Mouse (Mus musculus): ENCODE measurements around the gene Atp5l. TPM values are rescaled to one million over a fixed set of nuclear protein-coding genes. Genes with fewer than 3 reads are reported as not detected.
A peak's percentile ranks its signal among the peaks of the same experiment; 100 is the strongest.
"Not testable (repeated sequence)": the region's sequence is repeated elsewhere in the genome, so short reads cannot be mapped to it uniquely, and the experiment has no call there.

Atp5l gene
- 489 and 578 TPM in 2 replicates for polyA plus RNA-seq (2016; fragmentation: Nextera tagmentation; extraction: Ambion mirVana)

DNA sequence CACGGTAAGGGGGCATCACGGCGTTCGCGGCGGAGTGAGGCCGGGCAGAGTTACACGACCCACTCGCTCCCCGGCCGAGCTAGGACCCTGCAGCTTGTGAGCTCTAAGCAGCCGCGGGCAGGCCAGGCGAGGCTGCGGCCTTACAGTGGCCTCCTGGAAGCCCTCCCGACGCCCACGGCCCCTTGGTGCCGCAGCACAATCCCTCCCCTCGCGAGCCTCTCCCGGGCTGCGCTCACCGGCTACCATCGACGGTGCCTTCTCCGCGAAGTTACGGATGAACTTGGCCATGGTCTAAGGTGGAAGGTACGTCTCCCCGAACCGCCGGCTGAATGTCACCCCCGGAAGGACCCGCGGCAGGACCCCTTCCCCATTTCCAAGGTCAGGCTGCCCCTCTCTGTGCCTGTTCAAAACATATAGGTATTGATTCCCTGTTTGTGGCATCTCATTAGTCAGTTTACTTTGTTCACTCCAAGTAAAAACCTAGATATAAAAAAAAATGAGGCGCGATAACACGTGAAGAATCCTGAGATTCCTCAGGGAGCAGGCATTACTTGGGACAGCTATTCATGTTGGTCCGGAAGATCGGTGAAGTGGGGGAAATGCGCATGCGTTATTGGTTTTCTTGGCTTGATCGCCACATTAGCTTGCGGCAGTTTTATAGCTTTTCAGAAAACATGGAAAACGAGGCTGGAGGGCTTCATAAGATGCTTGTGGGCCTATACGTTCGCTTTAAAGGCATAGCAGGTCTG, at the start of gene Atp5l:
Gene Atp5l (minus strand): TSS at position 369 of the 749 bp plus-strand sequence.
- H3K36me3 ChIP-seq, result no peaks in the 10 kb centered on the region
- H3K4me2 ChIP-seq (replicated peaks), result peak within 1 kb of the TSS; percentile 89
- H3K27me3 ChIP-seq, result no peaks in the 10 kb centered on the region
- ATAC-seq (ENCODE audit: low FRiP score), result peak; percentile 87
- peak within 1 kb of the TSS; percentile 91 for H3K27ac ChIP-seq
- WGBS, result under 1% methylated on average over 48 of the region's 48 CpGs
- H3K9ac ChIP-seq, result peak within 1 kb of the TSS; percentile 95
- H3K9me3 ChIP-seq (replicated peaks), result no peaks in the 10 kb centered on the region
- H3K4me3 ChIP-seq, result peak within 1 kb of the TSS; percentile 97
- H3K4me1 ChIP-seq, result peaks cover 7% of the 10 kb centered on the region

GRCm38 (mm10) chr9:44969450-44969849, 48.9 kb upstream of the Atp5l start:
- no peak for ATAC-seq (ENCODE audit: low FRiP score)
- no peak overlapping the region for H3K4me3 ChIP-seq

GRCm38 (mm10) chr9:44967763-44968162, 47.2 kb upstream of the Atp5l start:
- not testable (repeated sequence) for ATAC-seq (ENCODE audit: low FRiP score)

More at GRCm38 (mm10) chr9:44969450-44969849, 48.9 kb upstream of the Atp5l start:
- H3K36me3 ChIP-seq, result no peaks in the 10 kb centered on the region
- H3K27ac ChIP-seq, result no peak overlapping the region
- H3K27me3 ChIP-seq, result peaks cover 13% of the 10 kb centered on the region
- WGBS, result 73% methylated on average over 1 of the region's 1 CpGs
- no peak overlapping the region for H3K4me2 ChIP-seq (replicated peaks)
- peaks cover 9% of the 10 kb centered on the region for H3K4me1 ChIP-seq
- H3K9ac ChIP-seq, result no peak overlapping the region
- H3K9me3 ChIP-seq (replicated peaks), result no peaks in the 10 kb centered on the region

GRCm38 (mm10) chr9:44966815-44967242, 46.3 kb upstream of the Atp5l start:
- Histone ChIP-seq H3K4me2 (replicated peaks) (no peak overlapping the region), H3K36me3 (0 out of 2 replicates have a peak, but pooled peaks cover 7% of the 10 kb centered on the region), H3K4me1 (peaks cover 13% of the 10 kb centered on the region), H3K27ac (no peak overlapping the region), H3K27me3 (0 out of 2 replicates have a peak, but pooled peaks cover 4% of the 10 kb centered on the region), H3K9me3 (replicated peaks) (no peaks in the 10 kb centered on the region), H3K9ac (no peak overlapping the region), H3K4me3 (no peak overlapping the region)
- 28% methylated on average over 3 of the region's 3 CpGs for WGBS
- ATAC-seq (ENCODE audit: low FRiP score), result no peak

More at GRCm38 (mm10) chr9:44967763-44968162, 47.2 kb upstream of the Atp5l start:
- not testable (repeated sequence) for H3K36me3 ChIP-seq; H3K9me3 ChIP-seq (replicated peaks); H3K4me3 ChIP-seq; H3K27me3 ChIP-seq; H3K9ac ChIP-seq; H3K27ac ChIP-seq; H3K4me2 ChIP-seq (replicated peaks)
- H3K4me1 ChIP-seq, result peaks cover 13% of the 10 kb centered on the region
- 85% methylated on average over 5 of the region's 5 CpGs for WGBS

- Histone ChIP-seq H3K9ac (peak overlapping the region; percentile 82; the same call in 1 of the 2 replicates), H3K4me1 (peaks cover 13% of the 10 kb centered on the region), H3K27me3 (0 out of 2 replicates have a peak, but pooled peaks cover 4% of the 10 kb centered on the region), H3K4me3 (peak overlapping the region; percentile 86), H3K9me3 (replicated peaks) (no peaks in the 10 kb centered on the region), H3K27ac (peak overlapping the region; percentile 23; the same call in 1 of the 2 replicates), H3K4me2 (replicated peaks) (peak overlapping the region; percentile 82), H3K36me3 (peaks cover 14% of the 10 kb centered on the region; the same call in 1 of the 2 replicates)
- no peak; the same call in 1 of the 2 replicates for ATAC-seq (ENCODE audit: low FRiP score)
- WGBS, result 14% methylated on average over 10 of the region's 10 CpGs
Measured at GRCm38 (mm10) chr9:44965833-44966466, 45.4 kb upstream of the Atp5l start.

DNA sequence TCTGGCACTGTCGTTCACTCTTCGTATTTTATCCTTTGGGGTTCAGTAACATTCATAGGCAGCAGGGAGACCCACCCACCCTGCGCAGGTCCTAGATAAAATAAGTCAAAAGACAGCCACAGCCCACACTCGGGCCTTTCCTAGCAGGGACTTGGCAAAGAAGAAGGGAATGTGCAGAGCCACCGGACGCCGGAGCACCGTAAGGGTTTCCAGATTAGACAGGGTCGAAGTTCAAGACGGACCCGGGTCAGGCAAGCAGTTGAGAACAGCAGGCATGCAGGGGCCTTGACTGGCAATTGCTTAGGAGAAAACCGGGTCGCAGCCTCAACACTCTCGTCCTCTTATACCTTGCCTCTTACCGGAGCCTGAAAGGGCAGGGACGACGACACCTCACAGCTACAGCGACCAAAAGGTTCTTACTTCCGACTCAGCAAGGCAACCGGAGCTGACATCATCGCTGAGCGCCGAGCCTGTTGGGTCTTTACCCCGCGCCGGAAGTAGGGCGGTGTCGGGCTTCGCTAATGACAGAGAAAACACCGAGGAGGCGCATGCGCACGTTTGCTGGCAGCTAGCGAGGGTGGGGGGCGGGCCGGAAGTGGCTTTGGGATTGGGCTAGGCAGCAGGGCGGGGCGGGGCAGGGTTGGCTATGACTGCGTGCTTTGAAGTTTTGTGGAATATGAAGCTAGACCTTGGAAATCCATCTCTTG, 44.7 kb upstream of the Atp5l start, which contains the start of gene Ube4a:
Gene Ube4a (minus strand): TSS at position 475 of the 707 bp plus-strand sequence.
- Histone ChIP-seq H3K4me2 (replicated peaks) (peak within 1 kb of the TSS; percentile 82), H3K27ac (peak within 1 kb of the TSS; percentile 23; the same call in 1 of the 2 replicates), H3K9me3 (replicated peaks) (no peaks in the 10 kb centered on the region), H3K4me3 (peak within 1 kb of the TSS; percentile 86), H3K27me3 (0 out of 2 replicates have a peak, but pooled peaks cover under 1% of the 10 kb centered on the region), H3K36me3 (peaks cover 15% of the 10 kb centered on the region; the same call in 1 of the 2 replicates), H3K4me1 (peaks cover 13% of the 10 kb centered on the region), H3K9ac (peak within 1 kb of the TSS; percentile 82)
- peak; percentile 94 for ATAC-seq (ENCODE audit: low FRiP score)
- under 1% methylated on average over 39 of the region's 39 CpGs for WGBS

- WGBS, result 94% methylated on average over 3 of the region's 3 CpGs
- no peak overlapping the region for H3K4me3 ChIP-seq
- no peaks in the 10 kb centered on the region for H3K4me1 ChIP-seq
- H3K27ac ChIP-seq, result no peak overlapping the region
- no peak for ATAC-seq (ENCODE audit: low FRiP score)
- no peak overlapping the region for H3K9ac ChIP-seq
- peaks cover 82% of the 10 kb centered on the region for H3K36me3 ChIP-seq
- no peaks in the 10 kb centered on the region for H3K27me3 ChIP-seq
- no peak overlapping the region for H3K4me2 ChIP-seq (replicated peaks)
- H3K9me3 ChIP-seq (replicated peaks), result no peaks in the 10 kb centered on the region
Measured at GRCm38 (mm10) chr9:44954432-44954831, 33.9 kb upstream of the Atp5l start.

- H3K4me1 ChIP-seq, result no peaks in the 10 kb centered on the region
- no peaks in the 10 kb centered on the region for H3K9me3 ChIP-seq (replicated peaks)
- 91% methylated on average over 5 of the region's 5 CpGs for WGBS
- no peak overlapping the region for H3K4me2 ChIP-seq (replicated peaks)
- no peak overlapping the region for H3K9ac ChIP-seq
- H3K27me3 ChIP-seq, result no peaks in the 10 kb centered on the region
- no peak overlapping the region for H3K27ac ChIP-seq
- no peak overlapping the region for H3K4me3 ChIP-seq
- ATAC-seq (ENCODE audit: low FRiP score), result no peak
- H3K36me3 ChIP-seq, result peaks cover 93% of the 10 kb centered on the region
Measured at GRCm38 (mm10) chr9:44947836-44948235, 27.3 kb upstream of the Atp5l start.

DNA sequence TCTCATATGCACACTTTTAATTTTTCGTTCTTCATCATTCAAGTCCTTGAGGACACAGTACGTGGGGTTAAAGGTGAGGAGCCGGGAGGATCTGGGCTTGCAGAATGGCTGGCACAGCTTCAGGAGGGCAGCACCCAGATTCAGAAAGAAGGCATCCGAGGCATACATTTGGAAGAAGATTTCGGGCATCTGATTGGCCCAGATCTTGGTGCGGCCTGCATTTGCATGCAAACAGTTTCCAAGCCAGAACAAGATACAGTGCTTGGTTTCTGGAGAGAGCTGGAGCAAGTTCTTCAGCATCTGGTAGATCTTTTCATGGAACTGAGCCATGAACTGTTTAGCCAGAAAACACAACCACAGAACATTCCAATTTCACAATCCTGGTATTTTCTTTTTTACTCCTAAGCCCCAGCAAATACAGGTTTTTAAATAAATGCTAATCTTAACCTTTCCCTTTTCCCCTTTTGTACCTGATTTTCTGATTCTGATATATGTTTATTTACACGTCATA, 25.7 kb upstream of the Atp5l start:
- H3K4me3 ChIP-seq, result no peak overlapping the region
- 93% methylated on average over 7 of the region's 7 CpGs for WGBS
- no peaks in the 10 kb centered on the region for H3K9me3 ChIP-seq (replicated peaks)
- no peak overlapping the region for H3K27ac ChIP-seq
- no peak for ATAC-seq (ENCODE audit: low FRiP score)
- no peak overlapping the region for H3K9ac ChIP-seq
- H3K36me3 ChIP-seq, result peaks cover 95% of the 10 kb centered on the region
- no peaks in the 10 kb centered on the region for H3K4me1 ChIP-seq
- H3K27me3 ChIP-seq, result no peaks in the 10 kb centered on the region
- no peak overlapping the region for H3K4me2 ChIP-seq (replicated peaks)

- Histone ChIP-seq H3K4me1 (no peaks in the 10 kb centered on the region), H3K4me2 (replicated peaks) (no peak overlapping the region), H3K27me3 (no peaks in the 10 kb centered on the region), H3K4me3 (no peak overlapping the region), H3K9ac (no peak overlapping the region), H3K27ac (no peak overlapping the region), H3K36me3 (peaks cover 91% of the 10 kb centered on the region), H3K9me3 (replicated peaks) (no peaks in the 10 kb centered on the region)
- 95% methylated on average over 4 of the region's 4 CpGs for WGBS
- ATAC-seq (ENCODE audit: low FRiP score), result no peak
Measured at GRCm38 (mm10) chr9:44942421-44942820, 21.9 kb upstream of the Atp5l start.

DNA sequence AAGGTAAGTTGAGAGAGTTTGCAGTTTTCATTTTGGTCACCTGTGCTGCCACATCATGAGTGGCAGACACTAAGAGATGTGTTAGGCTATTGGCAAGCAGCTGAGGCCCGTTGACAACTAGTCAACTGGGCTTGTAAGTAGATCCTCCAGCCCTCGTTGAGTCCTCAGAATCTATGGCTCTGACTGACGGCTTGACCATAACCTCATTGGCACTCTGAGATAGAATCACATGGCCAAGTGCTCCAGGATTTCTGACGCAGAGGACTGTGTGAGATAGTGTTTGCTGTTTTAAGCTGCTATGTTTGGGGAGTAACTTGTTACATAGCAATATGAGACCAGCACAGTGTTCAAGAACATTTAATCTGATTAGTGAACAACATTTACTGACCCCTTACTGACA, 21.2 kb upstream of the Atp5l start:
- H3K27ac ChIP-seq, result no peak overlapping the region
- H3K4me1 ChIP-seq, result no peaks in the 10 kb centered on the region
- no peak overlapping the region for H3K4me2 ChIP-seq (replicated peaks)
- H3K9ac ChIP-seq, result no peak overlapping the region
- 89% methylated on average over 4 of the region's 4 CpGs for WGBS
- no peak overlapping the region for H3K4me3 ChIP-seq
- no peaks in the 10 kb centered on the region for H3K9me3 ChIP-seq (replicated peaks)
- ATAC-seq (ENCODE audit: low FRiP score), result no peak
- H3K36me3 ChIP-seq, result peaks cover 90% of the 10 kb centered on the region
- no peaks in the 10 kb centered on the region for H3K27me3 ChIP-seq
